Mouse (Mus musculus) inflammation-experienced regulatory T-cells, adult 16 weeks (primary cell): Measurements from ENCODE around the gene Pramel4. TPM values are rescaled to one million over a fixed set of nuclear protein-coding genes. Genes with fewer than 3 reads are reported as not detected.

Source experiments
- polyA plus RNA-seq: library from polyadenylated mRNA; unstranded; fragments of 100-300 nt; shearing (Covaris generic); gene quantifications from one replicate; pipeline ENCODE4 v1.2.1, GENCODE M21; 2017

Pramel4 gene
- polyA plus RNA-seq, result 0.12 TPM

GRCm38 (mm10) chr4:144058826-144059225 lies at the start of gene Pramel4:
TSS of gene Pramel4 (plus strand) at chr4:144059126.

GRCm38 (mm10) chr4:144106174-144106573 lies 47.2 kb downstream of the Pramel4 start, which contains the start of gene Gm13102:
TSS of gene Gm13102 (plus strand) at chr4:144106474.

Other genes with a start within 250 kb of the Pramel4 start
- gene Gm13084, start 243.0 kb upstream of the Pramel4 start, polyA plus RNA-seq, result not detected
- not detected for gene Gm13103, start 212.6 kb upstream of the Pramel4 start, polyA plus RNA-seq
- not detected for gene Pramef6, start 158.7 kb upstream of the Pramel4 start, polyA plus RNA-seq
- gene Pramef25, start 108.1 kb upstream of the Pramel4 start, polyA plus RNA-seq, result not detected
- not detected for gene Gm13101, start 92.2 kb upstream of the Pramel4 start, polyA plus RNA-seq
- gene Pramef17, start 64.8 kb upstream of the Pramel4 start, polyA plus RNA-seq, result not detected
- not detected for gene Gm13102, start 47.3 kb downstream of the Pramel4 start, polyA plus RNA-seq
- gene Oog3, start 103.5 kb downstream of the Pramel4 start, polyA plus RNA-seq, result not detected
- gene Oog2, start 131.6 kb downstream of the Pramel4 start, polyA plus RNA-seq, result not detected
- not detected for gene C87977, start 154.2 kb downstream of the Pramel4 start, polyA plus RNA-seq
- not detected for gene Pramel5, start 221.4 kb downstream of the Pramel4 start, polyA plus RNA-seq